Mouse (Mus musculus) E14TG2a.4 (cell line): ENCODE results near the gene Tead1.
A peak's percentile ranks its signal among the peaks of the same experiment; 100 is the strongest.

ENCODE experiments used
- H3K27me3 ChIP-seq: 2 replicates; pipeline ENCODE4 v1.6.1; 2014; ENCODE audit warnings: low read length, control low read depth; ENCODE audit not compliant: insufficient read depth
- H3K36me3 ChIP-seq: 2 replicates; pipeline ENCODE4 v1.6.1; 2014; ENCODE audit warnings: low read length, control low read depth; ENCODE audit not compliant: insufficient read depth
- H3K4me1 ChIP-seq: replicated peaks from 2 replicates; pipeline ENCODE4 v1.6.1; 2014; ENCODE audit warnings: low read depth, low read length, control low read depth
- H3K4me3 ChIP-seq: replicated peaks from 2 replicates; pipeline ENCODE4 v1.5.1; 2014; ENCODE audit warnings: mild to moderate bottlenecking, low read length
- H3K9me3 ChIP-seq: 2 replicates; pipeline ENCODE4 v1.6.1; 2014; ENCODE audit warnings: low read length, control low read depth
- CTCF ChIP-seq: conservative IDR thresholded peaks from 2 replicates; pipeline ENCODE4 v1.5.1; 2014; ENCODE audit warnings: low read length
- NANOG ChIP-seq: IDR thresholded peaks from 2 replicates; pipeline ENCODE4 v1.6.1; 2014; ENCODE audit warnings: borderline replicate concordance, low read length, mixed read lengths
- POU5F1 ChIP-seq: IDR thresholded peaks from 2 replicates; pipeline ENCODE4 v1.6.1; 2014; ENCODE audit warnings: low read length, borderline replicate concordance

The Tead1 gene

GRCm38 (mm10) chr7:112693566-112693965 lies 14.4 kb downstream of the Tead1 start:
- TF ChIP-seq POU5F1 (no peak), CTCF (no peak), NANOG (no peak)
- Histone ChIP-seq H3K4me3 (peak overlapping the region; percentile 69), H3K4me1 (peaks cover 92% of the 10 kb centered on the region), H3K9me3 (no peaks in the 10 kb centered on the region), H3K36me3 (peaks cover 10% of the 10 kb centered on the region), H3K27me3 (no peaks in the 10 kb centered on the region)

- H3K9me3 ChIP-seq = no peaks in the 10 kb centered on the region
- H3K4me3 ChIP-seq = peak overlapping the region; percentile 8
- TF ChIP-seq CTCF (no peak), POU5F1 (no peak), NANOG (no peak)
- no peaks in the 10 kb centered on the region for H3K27me3 ChIP-seq
- peaks cover 98% of the 10 kb centered on the region for H3K4me1 ChIP-seq
- H3K36me3 ChIP-seq = peaks cover 20% of the 10 kb centered on the region
These were observed 17.7 kb downstream of the Tead1 start for GRCm38 (mm10) chr7:112696777-112697161.

- H3K4me1 ChIP-seq = peaks cover 97% of the 10 kb centered on the region
- TF ChIP-seq POU5F1 (no peak), CTCF (no peak), NANOG (no peak)
- H3K4me3 ChIP-seq = peak overlapping the region; percentile 8
- peaks cover 22% of the 10 kb centered on the region for H3K36me3 ChIP-seq
- no peaks in the 10 kb centered on the region for H3K27me3 ChIP-seq
- H3K9me3 ChIP-seq = no peaks in the 10 kb centered on the region
These were observed 18.2 kb downstream of the Tead1 start for GRCm38 (mm10) chr7:112697162-112697841.

- Histone ChIP-seq H3K36me3 (peaks cover 37% of the 10 kb centered on the region), H3K4me1 (peaks cover 92% of the 10 kb centered on the region), H3K27me3 (no peaks in the 10 kb centered on the region), H3K9me3 (no peaks in the 10 kb centered on the region), H3K4me3 (no peak overlapping the region)
- TF ChIP-seq NANOG (no peak), CTCF (no peak), POU5F1 (no peak)
These were observed 21.0 kb downstream of the Tead1 start for GRCm38 (mm10) chr7:112700082-112700481.

- Histone ChIP-seq H3K36me3 (peaks cover 38% of the 10 kb centered on the region), H3K9me3 (no peaks in the 10 kb centered on the region), H3K27me3 (no peaks in the 10 kb centered on the region), H3K4me1 (peaks cover 89% of the 10 kb centered on the region), H3K4me3 (no peak overlapping the region)
- TF ChIP-seq NANOG (no peak), CTCF (no peak), POU5F1 (no peak)
These were observed 24.2 kb downstream of the Tead1 start for GRCm38 (mm10) chr7:112703341-112703740.

GRCm38 (mm10) chr7:112705870-112706269 lies 26.8 kb downstream of the Tead1 start:
- Histone ChIP-seq H3K9me3 (no peaks in the 10 kb centered on the region), H3K4me3 (no peak overlapping the region), H3K27me3 (no peaks in the 10 kb centered on the region), H3K36me3 (peaks cover 41% of the 10 kb centered on the region), H3K4me1 (peaks cover 89% of the 10 kb centered on the region)
- TF ChIP-seq POU5F1 = no peak
- TF ChIP-seq NANOG = no peak
- no peak for TF ChIP-seq CTCF

GRCm38 (mm10) chr7:112706756-112707155 lies 27.6 kb downstream of the Tead1 start:
- Histone ChIP-seq H3K9me3 (no peaks in the 10 kb centered on the region), H3K36me3 (peaks cover 49% of the 10 kb centered on the region), H3K4me3 (no peak overlapping the region), H3K27me3 (no peaks in the 10 kb centered on the region), H3K4me1 (peaks cover 90% of the 10 kb centered on the region)
- TF ChIP-seq CTCF (no peak), NANOG (no peak), POU5F1 (no peak)

- peaks cover 41% of the 10 kb centered on the region for H3K36me3 ChIP-seq
- H3K4me3 ChIP-seq = no peak overlapping the region
- TF ChIP-seq CTCF (no peak), POU5F1 (no peak), NANOG (no peak)
- peaks cover 89% of the 10 kb centered on the region for H3K4me1 ChIP-seq
- no peaks in the 10 kb centered on the region for H3K27me3 ChIP-seq
- H3K9me3 ChIP-seq = no peaks in the 10 kb centered on the region
These were observed 31.4 kb downstream of the Tead1 start for GRCm38 (mm10) chr7:112710409-112711107.

- peaks cover 88% of the 10 kb centered on the region for H3K4me1 ChIP-seq
- H3K36me3 ChIP-seq = peaks cover 51% of the 10 kb centered on the region
- no peak for TF ChIP-seq NANOG
- no peak for TF ChIP-seq CTCF
- TF ChIP-seq POU5F1 = no peak
- H3K4me3 ChIP-seq = no peak overlapping the region
- H3K27me3 ChIP-seq = no peaks in the 10 kb centered on the region
- H3K9me3 ChIP-seq = no peaks in the 10 kb centered on the region
These were observed 32.9 kb downstream of the Tead1 start for GRCm38 (mm10) chr7:112711977-112712376.
